Mouse (Mus musculus) cerebellum, adult (tissue): ENCODE measurements around the gene Nfkb2.

Experiments
- ATAC-seq: cut with Nextera tagmentation; 2 replicates; pipeline ENCODE4 v1.9.2; 2017; ENCODE audit warnings: mild to moderate bottlenecking, moderate library complexity, mixed read lengths; ENCODE audit not compliant: insufficient number of reproducible peaks, low FRiP score, low TSS enrichment

Nfkb2 gene

GRCm38 (mm10) chr19:46321101-46321943 is 17.2 kb downstream of the Nfkb2 start:
- peak; percentile 32; the same call in 1 of the 2 replicates for ATAC-seq

GRCm38 (mm10) chr19:46322144-46322995 is 18.2 kb downstream of the Nfkb2 start:
- no peak for ATAC-seq

GRCm38 (mm10) chr19:46322996-46323572 is 19.0 kb downstream of the Nfkb2 start:
- no peak for ATAC-seq

GRCm38 (mm10) chr19:46323716-46324115 is 19.6 kb downstream of the Nfkb2 start:
- ATAC-seq = no peak

- ATAC-seq = no peak
Measured at GRCm38 (mm10) chr19:46324366-46324765, 20.2 kb downstream of the Nfkb2 start.

- ATAC-seq = no peak
Measured at GRCm38 (mm10) chr19:46324918-46325317, 20.8 kb downstream of the Nfkb2 start.

- no peak for ATAC-seq
Measured at GRCm38 (mm10) chr19:46326019-46326755, 22.1 kb downstream of the Nfkb2 start.

- ATAC-seq = no peak
Measured at GRCm38 (mm10) chr19:46326756-46327305, 22.7 kb downstream of the Nfkb2 start, which contains the start of gene Psd. TSS of gene Psd (minus strand) at chr19:46327156.

GRCm38 (mm10) chr19:46327531-46328064 is 23.5 kb downstream of the Nfkb2 start:
- ATAC-seq = no peak

GRCm38 (mm10) chr19:46328081-46329030 is 24.2 kb downstream of the Nfkb2 start, which contains the start of gene Fbxl15:
TSS of gene Fbxl15 (plus strand) at chr19:46328184.
- peak; percentile 60 for ATAC-seq

GRCm38 (mm10) chr19:46329031-46329641 is 25.0 kb downstream of the Nfkb2 start:
- peak; percentile 1; the same call in 1 of the 2 replicates for ATAC-seq

- no peak for ATAC-seq
Measured at GRCm38 (mm10) chr19:46329951-46330350, 25.8 kb downstream of the Nfkb2 start.

- ATAC-seq = no peak
Measured at GRCm38 (mm10) chr19:46330696-46331095, 26.6 kb downstream of the Nfkb2 start.

- no peak for ATAC-seq
Measured at GRCm38 (mm10) chr19:46331326-46331725, 27.2 kb downstream of the Nfkb2 start.

- no peak for ATAC-seq
Measured at GRCm38 (mm10) chr19:46331936-46332335, 27.8 kb downstream of the Nfkb2 start.

GRCm38 (mm10) chr19:46332721-46333339 is 28.7 kb downstream of the Nfkb2 start:
- no peak for ATAC-seq

GRCm38 (mm10) chr19:46333906-46334305 is 29.8 kb downstream of the Nfkb2 start:
- no peak for ATAC-seq
